Mouse (Mus musculus) G1E-ER4 (cell line): ENCODE data around the gene Slc35g1. TPM values are rescaled to one million over a fixed set of nuclear protein-coding genes. Genes with fewer than 3 reads are reported as not detected.

Experiments
- GATA1 ChIP-seq: IDR thresholded peaks from one replicate; pipeline ENCODE4 v1.8.0; 2012; ENCODE audit warnings: low read length, inconsistent platforms
- polyA plus RNA-seq: library from polyadenylated mRNA; stranded (reverse); fragments of >175 nt; gene quantifications from 2 replicates; pipeline ENCODE4 v1.2.3, GENCODE M21; 2012

Gene Slc35g1
- polyA plus RNA-seq, 1 experiment: 16.8 TPM

DNA sequence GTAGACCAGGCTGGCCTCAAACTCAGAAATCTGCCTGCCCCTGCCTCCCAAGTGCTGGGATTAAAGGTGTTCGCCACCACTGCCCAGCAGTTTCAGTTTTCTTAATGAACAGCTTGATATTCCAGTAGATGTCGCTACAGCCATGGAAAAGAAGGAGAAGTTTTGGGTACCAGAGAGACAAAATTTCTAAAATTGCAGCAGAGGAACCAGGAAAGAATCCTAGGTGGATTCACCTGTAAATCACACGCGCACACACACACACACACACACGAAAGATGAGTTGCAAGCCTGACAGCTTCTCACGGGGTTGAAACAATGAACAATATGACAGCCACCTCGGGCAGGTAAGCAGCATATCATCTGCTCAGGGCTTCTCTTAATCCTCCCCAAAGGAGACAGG is 28.1 kb downstream of the Slc35g1 start:
- TF ChIP-seq GATA1: no peak

DNA sequence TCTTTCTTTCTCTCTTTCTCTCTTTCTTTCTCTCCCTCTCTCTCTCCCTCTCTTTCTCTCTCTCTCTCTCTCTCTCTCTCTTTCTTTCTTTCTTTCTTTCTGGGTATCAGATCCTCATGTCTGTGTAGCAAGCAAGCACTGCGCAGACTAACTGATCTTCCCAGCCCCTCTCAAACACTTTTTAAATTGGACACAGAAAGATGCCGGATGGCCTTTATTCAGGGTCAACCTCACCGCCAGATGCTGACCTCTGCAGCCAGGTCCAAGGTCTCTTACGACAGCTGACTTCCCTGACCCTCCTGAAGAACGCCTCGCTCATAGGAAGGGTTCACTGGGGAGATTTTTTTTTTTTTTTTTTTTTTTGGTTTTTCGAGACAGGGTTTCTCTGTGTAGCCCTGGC is 28.8 kb downstream of the Slc35g1 start:
- no peak for TF ChIP-seq GATA1

DNA sequence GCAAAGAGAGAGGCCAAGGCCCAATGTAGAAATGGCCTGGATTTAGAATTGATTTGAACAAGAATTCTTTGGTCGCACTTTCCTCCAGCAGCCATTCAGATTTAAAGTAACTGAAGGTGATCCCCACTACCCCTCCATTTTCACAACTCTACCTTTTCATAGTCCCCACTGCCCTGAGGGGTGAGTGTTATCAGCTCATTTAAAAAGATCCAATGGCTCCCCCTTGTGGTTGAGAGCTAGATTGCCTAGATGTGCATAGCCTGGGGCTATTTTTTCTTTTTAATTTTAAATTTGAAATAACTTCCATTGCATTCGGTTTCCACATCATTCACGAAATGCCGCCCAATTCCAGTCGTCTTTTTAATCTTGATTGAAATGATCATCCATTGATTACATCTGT is 33.5 kb downstream of the Slc35g1 start:
- TF ChIP-seq GATA1: no peak

DNA sequence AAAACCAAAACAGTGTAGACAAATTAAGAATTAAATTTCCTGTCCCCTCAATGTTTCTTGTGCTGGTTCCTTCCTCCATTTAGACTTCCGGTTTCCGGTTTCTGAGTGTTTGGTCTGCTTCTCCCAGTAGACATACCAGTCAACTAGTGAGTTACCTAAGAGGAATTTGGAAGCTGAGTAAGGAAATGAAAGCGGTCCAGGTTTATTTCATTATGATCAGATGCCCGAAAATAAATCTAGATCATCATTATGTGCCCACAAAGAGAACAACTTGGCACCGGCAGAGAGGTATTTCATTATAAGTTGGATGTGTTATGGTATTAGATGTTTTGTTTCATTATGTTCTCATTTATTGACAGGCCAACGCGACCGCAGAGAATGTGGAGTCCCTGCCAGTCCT is 34.7 kb downstream of the Slc35g1 start:
- no peak for TF ChIP-seq GATA1

DNA sequence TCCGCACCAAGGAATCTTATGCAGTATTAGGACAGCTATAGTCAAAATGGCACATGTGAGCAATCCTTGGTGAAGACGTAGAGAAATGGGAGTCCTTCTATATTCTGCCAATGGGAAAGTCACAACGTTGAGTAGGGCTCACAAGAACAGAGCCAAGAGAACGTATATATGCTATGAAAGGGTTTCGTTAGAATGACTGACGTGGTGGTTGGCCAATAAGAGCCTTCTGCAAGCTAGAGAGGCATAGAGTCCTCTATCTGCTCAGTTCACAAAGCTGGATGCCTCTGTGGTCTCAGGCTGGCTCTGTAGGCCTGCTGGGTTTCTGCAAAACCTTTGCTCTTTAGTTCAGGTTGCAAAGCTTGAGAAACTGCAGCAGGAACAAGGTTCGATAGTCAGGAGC is 35.5 kb downstream of the Slc35g1 start:
- no peak for TF ChIP-seq GATA1

DNA sequence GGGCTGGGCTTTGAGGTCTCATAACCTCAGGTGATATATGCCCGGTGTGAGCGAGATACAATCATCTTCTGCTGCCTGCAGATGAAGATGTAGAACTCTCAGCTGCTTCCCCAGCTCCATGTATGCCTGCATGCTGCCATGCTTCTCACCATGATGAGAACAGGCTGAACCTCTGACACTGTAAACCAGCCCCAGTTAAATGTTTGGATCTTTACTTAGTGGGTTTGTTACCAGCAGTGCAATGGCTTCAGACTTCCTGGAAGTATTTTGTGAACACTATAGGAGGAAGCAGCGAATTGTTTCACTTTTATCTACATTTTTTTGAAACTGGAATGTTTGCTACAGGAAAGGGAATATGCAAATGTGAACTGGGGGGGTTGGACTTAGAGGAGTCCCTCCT is 36.2 kb downstream of the Slc35g1 start:
- no peak for TF ChIP-seq GATA1

DNA sequence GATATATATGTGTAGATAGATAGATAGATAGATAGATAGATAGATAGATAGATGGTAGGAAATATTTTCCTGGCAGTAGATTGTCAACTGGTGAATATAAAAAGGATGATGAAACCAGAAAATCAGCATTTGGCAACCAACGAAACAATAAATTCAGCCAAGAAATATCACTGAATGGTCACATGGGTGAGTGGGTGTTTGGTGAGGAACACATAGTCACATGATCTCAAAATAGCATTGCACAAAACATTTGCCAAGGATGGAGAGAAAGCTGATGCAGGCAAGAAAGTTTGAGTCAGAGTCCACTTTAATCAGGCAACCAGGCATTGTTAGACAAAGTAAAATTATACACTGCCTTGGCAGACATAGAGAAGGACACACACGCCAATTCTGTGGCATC is 37.6 kb downstream of the Slc35g1 start:
- no peak for TF ChIP-seq GATA1

DNA sequence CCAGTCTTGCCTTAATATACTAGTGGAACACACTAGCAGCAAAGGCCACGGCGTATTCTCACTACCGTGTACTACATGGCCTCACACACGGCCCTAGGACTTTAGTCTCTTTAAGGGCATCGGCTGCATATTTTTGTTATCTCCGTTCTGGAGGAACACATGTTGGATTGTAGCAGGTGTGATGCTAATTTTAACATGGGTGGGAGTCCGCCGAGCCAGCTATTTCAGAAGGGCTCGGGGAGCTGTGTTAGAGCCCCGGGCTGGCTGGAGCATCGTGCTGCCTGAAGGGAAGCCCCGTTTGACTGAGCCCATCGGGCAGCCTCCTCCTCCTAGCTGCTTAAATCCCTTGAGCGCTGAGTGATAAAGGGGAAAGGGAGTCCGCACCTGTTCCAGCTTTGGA is 39.4 kb downstream of the Slc35g1 start:
- no peak for TF ChIP-seq GATA1

DNA sequence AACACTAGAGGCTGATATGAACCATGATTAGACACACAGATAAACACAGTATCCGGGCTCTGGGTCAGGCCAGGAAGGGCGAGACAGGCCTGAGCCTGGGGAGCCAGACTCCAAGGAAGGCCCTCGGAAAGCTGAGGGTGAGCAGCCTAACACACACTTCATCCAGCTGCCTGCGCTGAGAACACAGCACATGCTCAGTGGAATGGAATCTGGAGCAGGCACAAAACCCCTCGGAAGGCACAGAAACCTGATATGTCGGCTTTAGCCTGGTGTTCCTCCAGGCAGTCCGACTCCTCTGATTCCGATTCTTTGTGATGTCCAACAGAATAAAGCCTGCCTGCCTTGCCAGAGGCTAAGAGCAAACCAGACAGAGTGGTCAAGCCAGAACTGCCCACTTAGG is 46.1 kb downstream of the Slc35g1 start:
- no peak for TF ChIP-seq GATA1

DNA sequence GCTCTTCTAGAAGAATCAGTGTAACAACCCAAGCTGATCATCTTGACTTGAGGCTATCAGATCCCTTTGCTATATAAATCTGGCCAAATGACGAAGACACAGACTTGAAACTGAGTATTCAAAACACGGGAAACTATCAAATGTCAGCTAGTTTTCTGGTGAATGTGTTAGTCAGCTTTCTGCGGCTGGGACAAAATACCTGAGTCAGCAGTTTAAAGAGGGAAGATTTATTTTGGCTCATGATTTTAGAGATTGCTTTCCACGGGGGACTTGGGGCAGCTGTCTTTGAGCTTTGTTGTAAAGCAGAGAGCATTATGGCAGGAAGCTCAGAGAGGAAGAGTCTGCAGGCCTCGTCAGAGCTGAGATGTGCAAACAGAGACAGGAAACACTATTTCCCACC is 50.0 kb downstream of the Slc35g1 start:
- no peak for TF ChIP-seq GATA1

Other genes starting within 250 kb of the Slc35g1 start
- 11.4 and 17.8 TPM in 2 replicates for gene Fra10ac1, start 171.8 kb upstream of the Slc35g1 start, polyA plus RNA-seq
- not detected in 2 replicates for gene Lgi1, start 131.4 kb upstream of the Slc35g1 start, polyA plus RNA-seq
- gene Plce1, start 85.1 kb downstream of the Slc35g1 start, polyA plus RNA-seq: not detected in 2 replicates